Comparison of ENCODE assay signal across 8 mouse cellular contexts in the genomic region with DNA sequence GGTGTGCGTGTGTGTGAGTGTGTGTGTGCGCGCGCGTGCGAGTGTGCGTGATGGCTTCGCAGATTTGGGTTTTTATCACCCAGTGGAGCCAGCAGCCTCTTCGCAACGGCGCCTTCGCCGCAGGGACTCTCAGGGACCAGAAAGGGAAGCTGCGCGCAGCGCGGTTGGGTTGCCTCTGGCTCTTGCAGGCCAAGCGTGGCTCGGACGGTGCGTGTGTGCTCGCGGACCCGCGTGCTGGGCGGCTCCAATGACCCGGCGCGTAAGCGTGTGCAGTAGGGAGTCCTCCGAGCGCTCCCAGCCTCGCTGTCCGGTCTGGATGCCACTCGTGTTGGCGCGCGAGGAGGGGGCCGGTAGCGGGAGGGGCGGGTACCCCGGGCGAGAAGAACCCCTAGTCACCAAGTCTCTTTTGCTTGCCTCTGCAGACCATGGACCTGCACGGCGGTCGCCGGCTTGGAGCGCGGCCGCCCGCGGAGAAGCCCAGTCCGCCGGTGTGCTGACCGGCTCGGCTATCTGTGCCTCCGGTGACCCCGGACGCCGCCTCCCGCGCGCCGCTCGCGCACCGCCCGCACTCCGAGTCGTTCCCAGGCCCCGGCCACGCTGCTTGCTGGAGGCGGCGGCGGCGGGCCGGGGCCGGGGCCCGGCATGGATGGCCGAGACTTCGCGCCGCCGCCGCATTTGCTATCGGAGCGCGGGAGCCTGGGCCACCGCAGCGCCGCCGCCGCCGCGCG. TPM values are rescaled to one million over a fixed set of nuclear protein-coding genes. Genes with fewer than 3 reads are reported as not detected.
DNase-seq lines count a peak whose midpoint lies in the region; ATAC-seq lines count a peak whose summit lies in the region.

No protein-coding gene starts in this region.

- peak; percentile 66 to 71 for DNase-seq in left cerebral cortex, postnatal 14 days (ENCODE audit: low spot score in 2 of 2)
- no peak for DNase-seq in left cerebral cortex, adult 8-10 months (ENCODE audit: low spot score in 2 of 2)
- peak; percentile 20 for DNase-seq in c-Kit-positive CD71-positive TER-119-negative erythroid progenitor cells, embryonic 14.5 days (ENCODE audit: low read depth)
- peak; percentile 84 for DNase-seq in intestine, embryonic 14.5 days (ENCODE audit: low spot score)
- no peak for DNase-seq in liver, embryonic 13.5 days
- no peak for DNase-seq in T-cell, adult 2 months (ENCODE audit: low spot score)

- H3K27ac ChIP-seq in forebrain, embryonic 16.5 days (ENCODE audit: low read length), result peak overlapping the region; percentile 96
- H3K27ac ChIP-seq in intestine, embryonic 14.5 days (ENCODE audit: low read depth), result peak overlapping the region; percentile 90
- peak overlapping the region; percentile 73 for H3K27ac ChIP-seq in liver, embryonic 13.5 days
- peak overlapping the region; percentile 100 for H3K27ac ChIP-seq in neural tube, embryonic 13.5 days (replicated peaks)

- intact Hi-C loops in left cerebral cortex, postnatal 14 days (cut with DNase I), result no loop called here

- peak overlapping the region; percentile 97 for H3K4me2 ChIP-seq in forebrain, embryonic 16.5 days (ENCODE audit: low read length)
- H3K4me2 ChIP-seq in intestine, embryonic 14.5 days (ENCODE audit: low read length), result peak overlapping the region; percentile 99
- peak overlapping the region; percentile 85 for H3K4me2 ChIP-seq in liver, embryonic 13.5 days
- H3K4me2 ChIP-seq in neural tube, embryonic 13.5 days, result peak overlapping the region; percentile 99

- no peaks in the 10 kb centered on the region for H3K27me3 ChIP-seq in forebrain, embryonic 16.5 days (replicated peaks; ENCODE audit: control insufficient read depth, insufficient read depth, low read length)
- no peaks in the 10 kb centered on the region for H3K27me3 ChIP-seq in intestine, embryonic 14.5 days (replicated peaks; ENCODE audit: control insufficient read depth, insufficient read depth, low read length)
- H3K27me3 ChIP-seq in liver, embryonic 13.5 days, result peaks cover 95% of the 10 kb centered on the region
- no peaks in the 10 kb centered on the region for H3K27me3 ChIP-seq in neural tube, embryonic 13.5 days

- no peaks in the 10 kb centered on the region for H3K36me3 ChIP-seq in forebrain, embryonic 16.5 days (ENCODE audit: control insufficient read depth, insufficient read depth)
- H3K36me3 ChIP-seq in intestine, embryonic 14.5 days (ENCODE audit: control insufficient read depth, insufficient read depth, low read length), result no peaks in the 10 kb centered on the region
- H3K36me3 ChIP-seq in liver, embryonic 13.5 days, result no peaks in the 10 kb centered on the region
- no peaks in the 10 kb centered on the region for H3K36me3 ChIP-seq in neural tube, embryonic 13.5 days

- H3K9me3 ChIP-seq in forebrain, embryonic 16.5 days (ENCODE audit: control insufficient read depth, low read length), result no peaks in the 10 kb centered on the region
- H3K9me3 ChIP-seq in intestine, embryonic 14.5 days (ENCODE audit: control insufficient read depth, low read length), result no peaks in the 10 kb centered on the region
- no peaks in the 10 kb centered on the region for H3K9me3 ChIP-seq in liver, embryonic 13.5 days (replicated peaks)
- no peaks in the 10 kb centered on the region for H3K9me3 ChIP-seq in neural tube, embryonic 13.5 days

- under 1% methylated on average over 58 of the region's 96 CpGs for WGBS in forebrain, embryonic 16.5 days
- WGBS in intestine, embryonic 14.5 days, result under 1% methylated on average over 84 of the region's 96 CpGs
- under 1% methylated on average over 93 of the region's 96 CpGs for WGBS in liver, embryonic 13.5 days (ENCODE audit: insufficient replicate concordance)
- under 1% methylated on average over 85 of the region's 96 CpGs for WGBS in neural tube, embryonic 13.5 days

- peaks cover 44% of the 10 kb centered on the region for H3K4me1 ChIP-seq in forebrain, embryonic 16.5 days (replicated peaks; ENCODE audit: control insufficient read depth, insufficient read depth, low read length)
- peaks cover 48% of the 10 kb centered on the region for H3K4me1 ChIP-seq in intestine, embryonic 14.5 days (replicated peaks; ENCODE audit: control insufficient read depth, insufficient read depth, low read length)
- peaks cover 78% of the 10 kb centered on the region for H3K4me1 ChIP-seq in liver, embryonic 13.5 days (replicated peaks)
- H3K4me1 ChIP-seq in neural tube, embryonic 13.5 days (replicated peaks), result peaks cover 51% of the 10 kb centered on the region

- H3K9ac ChIP-seq in forebrain, embryonic 16.5 days (replicated peaks; ENCODE audit: low read depth, low read length), result peak overlapping the region; percentile 91
- peak overlapping the region; percentile 97 for H3K9ac ChIP-seq in intestine, embryonic 14.5 days (ENCODE audit: low read length)
- H3K9ac ChIP-seq in liver, embryonic 13.5 days, result peak overlapping the region; percentile 77
- peak overlapping the region; percentile 100 for H3K9ac ChIP-seq in neural tube, embryonic 13.5 days

- peak overlapping the region; percentile 68 for H3K4me3 ChIP-seq in forebrain, embryonic 16.5 days (replicated peaks; ENCODE audit: low read length)
- H3K4me3 ChIP-seq in intestine, embryonic 14.5 days (ENCODE audit: low read depth, low read length), result peak overlapping the region; percentile 58
- peak overlapping the region; percentile 69 for H3K4me3 ChIP-seq in liver, embryonic 13.5 days (replicated peaks)
- H3K4me3 ChIP-seq in neural tube, embryonic 13.5 days, result peak overlapping the region; percentile 79

- no peak for ATAC-seq in forebrain, embryonic 16.5 days
- no peak for ATAC-seq in intestine, embryonic 14.5 days (replicated peaks; ENCODE audit: low FRiP score, low TSS enrichment, low read depth)
- ATAC-seq in liver, embryonic 13.5 days (ENCODE audit: low read depth), result no peak
- no peak for ATAC-seq in neural tube, embryonic 13.5 days (ENCODE audit: low read depth)

RNA-seq across cellular contexts. Expression of gene Bahcc1, which starts 3.9 kb away (rescaled TPM):
- 10 to 100 TPM; 16.4 to 17.6 TPM for total RNA-seq in left cerebral cortex, postnatal 14 days (2021)
- 10 to 100 TPM; 20.8 to 23.0 (median 21.6) TPM for total RNA-seq in left cerebral cortex, adult 8-10 months (2022)
- 14.5 and 14.8 TPM in 2 replicates for polyA plus RNA-seq in forebrain, embryonic 16.5 days (2015; fragmentation: Nextera tagmentation; extraction: Ambion mirVana)
- 12.1 and 12.7 TPM in 2 replicates for polyA plus RNA-seq in intestine, embryonic 14.5 days (2014; fragmentation: Nextera tagmentation; extraction: Ambion mirVana)
- polyA plus RNA-seq in liver, embryonic 13.5 days (2015; fragmentation: Nextera tagmentation; extraction: Ambion mirVana), result 1.3 and 1.4 TPM in 2 replicates
- polyA plus RNA-seq in neural tube, embryonic 13.5 days (2015; fragmentation: Nextera tagmentation; extraction: Ambion mirVana), result 13.6 and 15.3 TPM in 2 replicates

Comparison
In these comparisons a context has a peak if more than half of its experiments do, and no peak if none do; other contexts are left out.
1. DNase-seq: peak in left cerebral cortex, postnatal 14 days (2 of 2), c-Kit-positive CD71-positive TER-119-negative erythroid progenitor cells, embryonic 14.5 days (single experiment) and intestine, embryonic 14.5 days (single experiment); none in left cerebral cortex, adult 8-10 months (0 of 2), liver, embryonic 13.5 days (single experiment) and T-cell, adult 2 months (single experiment).
2. Peak in every context shown above with its lines, with median percentiles within 50 percentile points of each other: H3K27ac ChIP-seq, H3K4me2 ChIP-seq, H3K4me3 ChIP-seq and H3K9ac ChIP-seq.